Mouse (Mus musculus) spleen, adult 2 months (tissue): ENCODE data around the gene Ctnna3.

Experiments
- CTCF ChIP-seq: fragments of 200-500 bp; IDR thresholded peaks from 2 replicates; pipeline ENCODE4 v1.5.1; 2011; ENCODE audit warnings: mild to moderate bottlenecking, inconsistent platforms; ENCODE audit not compliant: insufficient read depth, insufficient read length, insufficient replicate concordance; ENCODE audit errors: extremely low read depth
- POLR2A ChIP-seq: fragments of 200-500 bp; IDR thresholded peaks from 2 replicates; pipeline ENCODE4 v1.6.1; 2011; ENCODE audit warnings: low read depth, low read length, inconsistent platforms

- TF ChIP-seq POLR2A (no peak), CTCF (no peak)
Measured at GRCm38 (mm10) chr10:63805551-63805950, 375.7 kb downstream of the Ctnna3 start.
